Mouse (Mus musculus): ENCODE measurements at regions not wholly inside any gene's neighbourhood (a gene's known extent, or its start where the extent isn't known, plus 50 kb on each side); places are given as distances from the start of the nearest gene placed in this dataset.

- TF ChIP-seq CTCF (IDR thresholded peaks at IDR 0.05; ENCODE audit: extremely low read depth, insufficient read length, insufficient replicate concordance, low read depth, low read length), result no peak
- TF ChIP-seq POLR2A (IDR thresholded peaks at IDR 0.05; ENCODE audit: low read depth, low read length), result no peak
These were observed 67.7 kb upstream of the Foxq1 start for GRCm38 (mm10) chr13:31488186-31488585.

Data from small intestine, adult 2 months (tissue).